Mouse (Mus musculus) erythroblast, embryonic 14.5 days (primary cell): ENCODE results near the gene Plekhf1.

ENCODE experiments used
- GATA1 ChIP-seq: IDR thresholded peaks from 2 replicates; pipeline ENCODE4 v1.6.1; 2012; ENCODE audit warnings: low read length, inconsistent platforms, mixed read lengths
- TAL1 ChIP-seq: IDR thresholded peaks from 3 replicates; pipeline ENCODE4 v1.6.1; 2012; ENCODE audit warnings: low read length, inconsistent platforms, mixed read lengths

DNA sequence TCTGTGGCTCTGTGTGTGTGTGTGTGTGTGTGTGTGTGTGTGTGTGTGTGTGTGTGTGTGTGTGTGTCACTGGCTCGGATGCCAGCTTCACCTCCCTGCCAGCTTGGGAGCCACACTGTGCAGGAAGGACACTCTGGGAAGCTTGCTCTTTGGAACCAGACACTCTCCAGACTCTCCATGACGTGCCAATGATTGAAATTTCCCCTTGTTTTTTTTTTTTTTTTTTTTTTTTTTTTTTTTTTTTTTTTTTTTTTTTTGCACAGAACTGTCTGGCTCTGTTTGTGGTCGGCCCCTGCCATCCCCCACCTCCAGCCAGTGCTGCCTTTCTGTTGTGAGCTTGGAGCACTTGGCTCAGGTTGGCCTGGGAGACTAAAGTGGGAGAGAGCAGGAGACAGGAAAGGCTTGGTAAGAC lies 15.2 kb downstream of the Plekhf1 start:
- TF ChIP-seq GATA1 (no peak), TAL1 (no peak)
